Mouse (Mus musculus) hindbrain, embryonic 12.5 days (tissue): Measurements from ENCODE around the gene Cd55. TPM values are rescaled to one million over a fixed set of nuclear protein-coding genes. Genes with fewer than 3 reads are reported as not detected.

Source experiments
- polyA plus RNA-seq: library from polyadenylated mRNA; unstranded; fragments of >200 nt; fragmentation: Nextera tagmentation; extraction: Ambion mirVana; gene quantifications from 2 replicates; pipeline ENCODE4 v1.2.1, GENCODE M21; 2016

Cd55 gene
- polyA plus RNA-seq, 1 experiment from 2014 or later: 4.7 TPM

Other genes with a start within 250 kb of the Cd55 start
- gene Cd55b, start 39.7 kb downstream of the Cd55 start, polyA plus RNA-seq: not detected in 2 replicates
- gene Zp3r, start 166.9 kb upstream of the Cd55 start, polyA plus RNA-seq: not detected in 2 replicates
- gene C4bp, start 198.9 kb upstream of the Cd55 start, polyA plus RNA-seq: not detected in 2 replicates